ENCODE assay signal across 24 mouse cellular contexts in the genomic region with DNA sequence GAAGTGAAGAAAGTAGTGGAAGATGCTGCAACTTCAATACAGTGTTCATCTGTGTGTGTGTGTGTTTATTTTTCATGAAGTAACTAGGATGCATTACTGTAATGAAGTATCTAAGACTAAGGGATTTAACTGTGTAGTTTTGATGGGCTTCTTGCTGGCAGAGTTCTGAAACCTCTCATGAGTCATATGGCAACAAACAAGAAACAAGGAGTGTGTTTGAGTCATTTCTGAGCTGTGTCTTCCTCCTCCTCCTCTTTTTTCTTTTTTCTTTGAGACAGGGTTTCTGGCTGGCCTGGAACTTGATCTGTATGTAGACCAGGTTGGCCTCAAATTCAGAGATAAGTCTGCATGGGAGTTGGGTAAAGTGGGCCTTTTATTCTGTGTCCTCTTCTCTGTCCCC. TPM values are rescaled to one million over a fixed set of nuclear protein-coding genes. Genes with fewer than 3 reads are reported as not detected.
DNase-seq lines count a peak whose midpoint lies in the region; ATAC-seq and TF ChIP-seq lines count a peak whose summit lies in the region.
"Had no signal": no experiment of that assay in that cellular context is flagged by ENCODE, and none has a peak within 500 bp of the region (broad histone marks: within the 10 kb centered on the region; RNA-seq: fewer than 3 reads in every experiment).

No protein-coding gene starts in this region.

- H3K4me2 ChIP-seq in liver, embryonic 12.5 days: no peak overlapping the region
- no peak overlapping the region for H3K4me2 ChIP-seq in liver, postnatal 0 days (ENCODE audit: low read depth, low read length)
- H3K4me2 ChIP-seq: midbrain, embryonic 12.5 days; neural tube, embryonic 13.5 days had no signal

- no peak for DNase-seq in liver, postnatal 0 days
- peak; percentile 34 for DNase-seq in 416B (ENCODE audit: low read depth)
- peak; percentile 12 for DNase-seq in Muller cell, postnatal 12 days (ENCODE audit: inconsistent ontology term)
- no peak for DNase-seq in retina, embryonic 14.5 days (ENCODE audit: low spot score)
- DNase-seq in layer of hippocampus, postnatal 10 days (ENCODE audit: low spot score in 2 of 2): no peak
- no peak for DNase-seq in gastrocnemius, postnatal 10 days
- DNase-seq: adrenal gland, postnatal 10 days; cerebellum, adult 11 months; cerebellum, postnatal 10 days; forebrain, postnatal 0 days; gastrocnemius, postnatal 14 days; heart, adult 18-20 months; kidney, adult 18-20 months; kidney, postnatal 14 days; lung, adult 2 months; right cerebral cortex, postnatal 14 days; spleen, adult 18-20 months had no signal

- no peak for TF ChIP-seq CTCF in liver, postnatal 0 days (IDR thresholded peaks at IDR 0.05; ENCODE audit: low read depth)

- 0 out of 2 replicates have a peak overlapping the region, but pooled peaks have one; percentile 13 for H3K27ac ChIP-seq in liver, embryonic 12.5 days
- H3K27ac ChIP-seq in liver, postnatal 0 days (ENCODE audit: low read depth): no peak overlapping the region
- H3K27ac ChIP-seq: hindbrain, postnatal 0 days; limb, embryonic 10.5 days; midbrain, embryonic 12.5 days; neural tube, embryonic 13.5 days had no signal

- no peaks in the 10 kb centered on the region for H3K27me3 ChIP-seq in liver, embryonic 12.5 days (replicated peaks)
- no peaks in the 10 kb centered on the region for H3K27me3 ChIP-seq in liver, postnatal 0 days (ENCODE audit: insufficient read depth, low read length)
- H3K27me3 ChIP-seq: midbrain, embryonic 12.5 days; neural tube, embryonic 13.5 days had no signal

- no peak for TF ChIP-seq EP300 in liver, postnatal 0 days (IDR thresholded peaks at IDR 0.05; ENCODE audit: low read depth)

- H3K4me1 ChIP-seq in liver, embryonic 12.5 days: peaks cover 49% of the 10 kb centered on the region
- peaks cover 6% of the 10 kb centered on the region for H3K4me1 ChIP-seq in liver, postnatal 0 days (ENCODE audit: insufficient read depth)
- H3K4me1 ChIP-seq: midbrain, embryonic 12.5 days; neural tube, embryonic 13.5 days had no signal

- H3K9ac ChIP-seq in liver, embryonic 12.5 days: no peak overlapping the region
- H3K9ac ChIP-seq in liver, postnatal 0 days (replicated peaks): no peak overlapping the region
- H3K9ac ChIP-seq: forebrain, postnatal 0 days; midbrain, embryonic 12.5 days; neural tube, embryonic 13.5 days had no signal

- 0 out of 2 replicates have a peak, but pooled peaks cover 12% of the 10 kb centered on the region for H3K36me3 ChIP-seq in liver, embryonic 12.5 days
- no peaks in the 10 kb centered on the region for H3K36me3 ChIP-seq in liver, postnatal 0 days (replicated peaks; ENCODE audit: insufficient read depth, low read length)
- H3K36me3 ChIP-seq: limb, embryonic 10.5 days; midbrain, embryonic 12.5 days; neural tube, embryonic 13.5 days had no signal

- no peaks in the 10 kb centered on the region for H3K9me3 ChIP-seq in liver, embryonic 12.5 days (replicated peaks)
- H3K9me3 ChIP-seq in liver, postnatal 0 days (ENCODE audit: low read length): no peaks in the 10 kb centered on the region
- H3K9me3 ChIP-seq: limb, embryonic 10.5 days; midbrain, embryonic 12.5 days; neural tube, embryonic 13.5 days had no signal

- ATAC-seq in liver, embryonic 12.5 days: no peak
- ATAC-seq in liver, postnatal 0 days: no peak
- ATAC-seq in inflammation-experienced regulatory T-cells, adult 6 months: peak; percentile 33
- ATAC-seq: forebrain, postnatal 0 days; hindbrain, postnatal 0 days had no signal

- no peak overlapping the region for H3K4me3 ChIP-seq in liver, embryonic 12.5 days
- H3K4me3 ChIP-seq in liver, postnatal 0 days (ENCODE audit: low read depth, low read length): no peak overlapping the region
- H3K4me3 ChIP-seq: left cerebral cortex, adult 2 months; limb, embryonic 10.5 days; midbrain, embryonic 12.5 days; neural tube, embryonic 13.5 days had no signal

RNA-seq across cellular contexts. Expression of a gene that starts 25.7 kb away (rescaled TPM):
- 13.5 and 14.0 TPM in 2 replicates for polyA plus RNA-seq in liver, embryonic 12.5 days (2016; fragmentation: Nextera tagmentation; extraction: Ambion mirVana)
- 3.4 and 3.5 TPM in 2 replicates for polyA plus RNA-seq in liver, postnatal 0 days (2015; fragmentation: Nextera tagmentation; extraction: Ambion mirVana)
- polyA plus RNA-seq in inflammation-experienced regulatory T-cells, adult 6 months (2017; shearing (Covaris generic)): 10 to 100 TPM in 2 of 3 experiments, 1 to 10 TPM in 1; 6.9 to 14.5 (median 11.6) TPM
- 10 to 100 TPM; 59.6 to 68.2 TPM for total RNA-seq in layer of hippocampus, postnatal 10 days (2021)
- 10 to 100 TPM; 15.0 to 24.6 TPM for total RNA-seq in gastrocnemius, postnatal 10 days (2021)

Comparison
In these comparisons a context has a peak if more than half of its experiments do, and no peak if none do; other contexts are left out.
1. DNase-seq: peak in 416B (single experiment) and Muller cell, postnatal 12 days (single experiment); none in liver, postnatal 0 days (single experiment), retina, embryonic 14.5 days (single experiment), layer of hippocampus, postnatal 10 days (0 of 2) and gastrocnemius, postnatal 10 days (single experiment).